Comparison of ENCODE assay signal across 8 mouse cellular contexts in genomic region chr3:9608906-9609580, GRCm38 (mm10). TPM values are rescaled to one million over a fixed set of nuclear protein-coding genes. Genes with fewer than 3 reads are reported as not detected.
DNase-seq lines count a peak whose midpoint lies in the region; ATAC-seq and TF ChIP-seq lines count a peak whose summit lies in the region.

No protein-coding gene starts in this region.

- H3K4me3 ChIP-seq in forebrain, embryonic 13.5 days = peak overlapping the region; percentile 89

- TF ChIP-seq POLR2A in brain, embryonic 14.5 days (IDR thresholded peaks at IDR 0.05; ENCODE audit: borderline replicate concordance, extremely low read depth, insufficient read depth, insufficient read length, poor library complexity, severe bottlenecking) = no peak

- peak overlapping the region; percentile 95 for H3K27ac ChIP-seq in forebrain, embryonic 13.5 days

- H3K4me2 ChIP-seq in forebrain, embryonic 13.5 days = peak overlapping the region; percentile 71

- no peaks in the 10 kb centered on the region for H3K9me3 ChIP-seq in forebrain, embryonic 13.5 days (replicated peaks)

- no peaks in the 10 kb centered on the region for H3K36me3 ChIP-seq in forebrain, embryonic 13.5 days (ENCODE audit: poor library complexity, severe bottlenecking)

- no peak for TF ChIP-seq CTCF in brain, embryonic 14.5 days (IDR thresholded peaks at IDR 0.05; ENCODE audit: borderline replicate concordance, extremely low read depth, insufficient read depth, insufficient read length)

- H3K9ac ChIP-seq in forebrain, embryonic 13.5 days = peak overlapping the region; percentile 90

- 1% methylated on average over 93 of the region's 94 CpGs for WGBS in forebrain, embryonic 13.5 days

- peaks cover 32% of the 10 kb centered on the region for H3K4me1 ChIP-seq in forebrain, embryonic 13.5 days

- peak; percentile 53 for ATAC-seq in CD4-positive, CD25-positive, alpha-beta regulatory T cell, adult 4 months
- peak; percentile 36 for ATAC-seq in forebrain, embryonic 13.5 days

- peaks cover 10% of the 10 kb centered on the region; the same call in 1 of the 2 replicates for H3K27me3 ChIP-seq in forebrain, embryonic 13.5 days

- DNase-seq in brain, embryonic 14.5 days (ENCODE audit: low read depth) = peak; percentile 74
- peak; percentile 56 for DNase-seq in heart, postnatal 4 days
- peak; percentile 52 to 58 for DNase-seq in layer of hippocampus, postnatal 36 days
- peak; percentile 57 to 71 for DNase-seq in lung, postnatal 4 days
- DNase-seq in right cerebral cortex, adult 2 months (ENCODE audit: low spot score in 2 of 2) = peak; percentile 18 to 42
- peak; percentile 20 to 32 for DNase-seq in urinary bladder, postnatal 36 days (ENCODE audit: low spot score in 2 of 2)

RNA-seq across cellular contexts. Expression of gene Zfp704, which starts 0.8 kb away (rescaled TPM):
- 1 to 10 TPM in 1 of 2 experiments, under 1 TPM in 1; 0.73 to 1.4 TPM for polyA plus RNA-seq in CD4-positive, CD25-positive, alpha-beta regulatory T cell, adult 4 months (2017; shearing (Covaris generic))
- 14.1 and 19.3 TPM in 2 replicates for polyA plus RNA-seq in brain, embryonic 14.5 days (2012; rRNA removed)
- 10.6 and 10.9 TPM in 2 replicates for polyA plus RNA-seq in forebrain, embryonic 13.5 days (2015; fragmentation: Nextera tagmentation; extraction: Ambion mirVana)
- 10 to 100 TPM; 36.9 to 38.6 TPM for total RNA-seq in heart, postnatal 4 days (2021)
- 10 to 100 TPM; 32.2 to 34.7 TPM for total RNA-seq in layer of hippocampus, postnatal 36 days (2021)

Comparison
In these comparisons a context has a peak if more than half of its experiments do, and no peak if none do; other contexts are left out.
1. Peak in every context shown above with its lines: DNase-seq, ATAC-seq, H3K4me3 ChIP-seq and H3K27ac ChIP-seq.